Mouse (Mus musculus) neural tube, embryonic 14.5 days (tissue): ENCODE measurements around the gene Akr1b3. TPM values are rescaled to one million over a fixed set of nuclear protein-coding genes. Genes with fewer than 3 reads are reported as not detected.
"Not testable (repeated sequence)": the region's sequence is repeated elsewhere in the genome, so short reads cannot be mapped to it uniquely, and the experiment has no call there.

Experiments used
- ATAC-seq: fragments of 200-750 bp; cut with Nextera tagmentation; 2 replicates; pipeline ENCODE4 v1.8.0; 2017; ENCODE audit warnings: low read depth, mild to moderate bottlenecking, moderate TSS enrichment, moderate library complexity
- H3K27ac ChIP-seq: fragments of 300-500 bp; sonication (generic); 2 replicates; pipeline ENCODE4 v1.5.1; 2014; ENCODE audit warnings: low read depth, mild to moderate bottlenecking, control low read depth, low read length, moderate library complexity, mixed read lengths
- H3K27me3 ChIP-seq: fragments of 300-500 bp; sonication (generic); 2 replicates; pipeline ENCODE4 v1.6.1; 2014; ENCODE audit warnings: low read length; ENCODE audit not compliant: control insufficient read depth, insufficient read depth
- H3K36me3 ChIP-seq: fragments of 300-500 bp; sonication (generic); 2 replicates; pipeline ENCODE4 v1.6.1; 2014; ENCODE audit warnings: low read length, mixed read lengths; ENCODE audit not compliant: control insufficient read depth, insufficient read depth
- H3K4me1 ChIP-seq: fragments of 300-500 bp; sonication (generic); 2 replicates; pipeline ENCODE4 v1.6.1; 2014; ENCODE audit warnings: low read length; ENCODE audit not compliant: control insufficient read depth, insufficient read depth
- H3K4me2 ChIP-seq: fragments of 300-500 bp; sonication (generic); 2 replicates; pipeline ENCODE4 v1.6.1; 2014; ENCODE audit warnings: mild to moderate bottlenecking, low read depth, low read length, control low read depth
- H3K4me3 ChIP-seq: fragments of 300-500 bp; sonication (generic); 2 replicates; pipeline ENCODE4 v1.5.1; 2014; ENCODE audit warnings: low read depth, low read length, control low read depth, mixed read lengths
- H3K9ac ChIP-seq: fragments of 300-500 bp; sonication (generic); replicated peaks from 2 replicates; pipeline ENCODE4 v1.6.1; 2014; ENCODE audit warnings: low read depth, mild to moderate bottlenecking, control low read depth, low read length, mixed read lengths
- H3K9me3 ChIP-seq: fragments of 300-500 bp; sonication (generic); 2 replicates; pipeline ENCODE4 v1.6.1; 2016; ENCODE audit warnings: low read length; ENCODE audit not compliant: control insufficient read depth
- WGBS: fragments of 180-500 bp; shearing (Covaris S2); extraction: QIAGEN DNeasy Blood & Tissue Kit; methylation state at CpG from one replicate; pipeline ENCODE4 v1.1.7; 2014; 5-methylcytosine and 5-hydroxymethylcytosine counted together
- polyA plus RNA-seq: library from polyadenylated mRNA; unstranded; fragments of >200 nt; fragmentation: Nextera tagmentation; extraction: Ambion mirVana; gene quantifications from 2 replicates; pipeline ENCODE4 v1.2.1, GENCODE M21; 2014

The Akr1b3 gene
- polyA plus RNA-seq, 1 experiment from 2014 or later, result 112 TPM

GRCm38 (mm10) chr6:34351481-34351880, 34.2 kb upstream of the Akr1b3 start:
- not testable (repeated sequence) for H3K9me3 ChIP-seq, H3K4me3 ChIP-seq, H3K27ac ChIP-seq, H3K27me3 ChIP-seq, H3K36me3 ChIP-seq, ATAC-seq, H3K4me1 ChIP-seq, H3K9ac ChIP-seq, H3K4me2 ChIP-seq
- WGBS, result 39% methylated on average over 10 of the region's 10 CpGs

GRCm38 (mm10) chr6:34350037-34350699, 32.9 kb upstream of the Akr1b3 start:
- no peak overlapping the region for H3K9ac ChIP-seq
- H3K4me2 ChIP-seq, result no peak overlapping the region
- no peaks in the 10 kb centered on the region for H3K36me3 ChIP-seq
- H3K9me3 ChIP-seq, result no peaks in the 10 kb centered on the region
- 89% methylated on average over 12 of the region's 12 CpGs for WGBS
- no peak overlapping the region for H3K27ac ChIP-seq
- H3K27me3 ChIP-seq, result no peaks in the 10 kb centered on the region
- H3K4me3 ChIP-seq, result no peak overlapping the region
- ATAC-seq, result no peak
- H3K4me1 ChIP-seq, result 0 out of 2 replicates have a peak, but pooled peaks cover 3% of the 10 kb centered on the region

GRCm38 (mm10) chr6:34346096-34346898, 29.0 kb upstream of the Akr1b3 start:
- Histone ChIP-seq H3K27me3 (no peaks in the 10 kb centered on the region), H3K4me3 (no peak overlapping the region), H3K4me2 (no peak overlapping the region), H3K9ac (no peak overlapping the region), H3K4me1 (no peaks in the 10 kb centered on the region), H3K27ac (no peak overlapping the region), H3K36me3 (no peaks in the 10 kb centered on the region), H3K9me3 (no peaks in the 10 kb centered on the region)
- ATAC-seq, result peak; percentile 82; the same call in 1 of the 2 replicates
- 55% methylated on average over 14 of the region's 14 CpGs for WGBS

- H3K4me2 ChIP-seq, result no peak overlapping the region
These were observed 27.7 kb upstream of the Akr1b3 start for GRCm38 (mm10) chr6:34344935-34345334.

GRCm38 (mm10) chr6:34344135-34344850, 27.0 kb upstream of the Akr1b3 start:
- Histone ChIP-seq H3K27me3 (no peaks in the 10 kb centered on the region), H3K4me1 (no peaks in the 10 kb centered on the region), H3K36me3 (no peaks in the 10 kb centered on the region), H3K9ac (no peak overlapping the region), H3K4me3 (no peak overlapping the region), H3K27ac (no peak overlapping the region), H3K4me2 (no peak overlapping the region), H3K9me3 (no peaks in the 10 kb centered on the region)
- no peak for ATAC-seq
- WGBS, result 44% methylated on average over 10 of the region's 10 CpGs

More at GRCm38 (mm10) chr6:34344935-34345334, 27.7 kb upstream of the Akr1b3 start:
- Histone ChIP-seq H3K27me3 (no peaks in the 10 kb centered on the region), H3K27ac (no peak overlapping the region), H3K4me1 (no peaks in the 10 kb centered on the region), H3K9me3 (no peaks in the 10 kb centered on the region), H3K9ac (no peak overlapping the region), H3K36me3 (no peaks in the 10 kb centered on the region), H3K4me3 (no peak overlapping the region)
- no peak for ATAC-seq
- WGBS, result 30% methylated on average over 9 of the region's 9 CpGs

GRCm38 (mm10) chr6:34343426-34343825, 26.1 kb upstream of the Akr1b3 start:
- no peak overlapping the region for H3K27ac ChIP-seq
- ATAC-seq, result no peak
- 90% methylated on average over 6 of the region's 6 CpGs for WGBS
- no peak overlapping the region for H3K4me2 ChIP-seq
- no peaks in the 10 kb centered on the region for H3K9me3 ChIP-seq
- no peak overlapping the region for H3K4me3 ChIP-seq
- H3K9ac ChIP-seq, result no peak overlapping the region
- no peaks in the 10 kb centered on the region for H3K36me3 ChIP-seq
- H3K27me3 ChIP-seq, result no peaks in the 10 kb centered on the region
- H3K4me1 ChIP-seq, result no peaks in the 10 kb centered on the region

GRCm38 (mm10) chr6:34342476-34342875, 25.2 kb upstream of the Akr1b3 start:
- Histone ChIP-seq H3K9me3 (no peaks in the 10 kb centered on the region), H3K27ac (no peak overlapping the region), H3K4me2 (no peak overlapping the region), H3K4me3 (no peak overlapping the region), H3K27me3 (no peaks in the 10 kb centered on the region), H3K36me3 (no peaks in the 10 kb centered on the region), H3K4me1 (no peaks in the 10 kb centered on the region), H3K9ac (no peak overlapping the region)
- no peak for ATAC-seq
- 77% methylated on average over 2 of the region's 2 CpGs for WGBS

GRCm38 (mm10) chr6:34341991-34342390, 24.7 kb upstream of the Akr1b3 start:
- WGBS, result 94% methylated on average over 4 of the region's 4 CpGs

GRCm38 (mm10) chr6:34337799-34338198, 20.5 kb upstream of the Akr1b3 start:
- Histone ChIP-seq H3K36me3 (no peaks in the 10 kb centered on the region), H3K9me3 (no peaks in the 10 kb centered on the region), H3K4me2 (no peak overlapping the region), H3K9ac (no peak overlapping the region), H3K4me3 (no peak overlapping the region), H3K27ac (no peak overlapping the region), H3K4me1 (no peaks in the 10 kb centered on the region), H3K27me3 (no peaks in the 10 kb centered on the region)
- no peak for ATAC-seq
- WGBS, result 85% methylated on average over 2 of the region's 2 CpGs

More at GRCm38 (mm10) chr6:34341991-34342390, 24.7 kb upstream of the Akr1b3 start:
- H3K9ac ChIP-seq, result no peak overlapping the region
- no peaks in the 10 kb centered on the region for H3K27me3 ChIP-seq
- H3K36me3 ChIP-seq, result no peaks in the 10 kb centered on the region
- no peak overlapping the region for H3K27ac ChIP-seq
- H3K4me3 ChIP-seq, result no peak overlapping the region
- no peaks in the 10 kb centered on the region for H3K9me3 ChIP-seq
- no peak overlapping the region for H3K4me2 ChIP-seq
- H3K4me1 ChIP-seq, result no peaks in the 10 kb centered on the region
- ATAC-seq, result no peak
